Mouse (Mus musculus) neural tube, embryonic 12.5 days (tissue): ENCODE data around the gene Tspan18. TPM values are rescaled to one million over a fixed set of nuclear protein-coding genes. Genes with fewer than 3 reads are reported as not detected.
A peak's percentile ranks its signal among the peaks of the same experiment; 100 is the strongest.

Experiments used
- ATAC-seq: fragments of 200-750 bp; cut with Nextera tagmentation; 2 replicates; pipeline ENCODE4 v1.8.0; 2017; ENCODE audit warnings: low read depth, mild to moderate bottlenecking, moderate TSS enrichment, moderate library complexity; ENCODE audit not compliant: low FRiP score
- H3K27ac ChIP-seq: fragments of 300-500 bp; sonication (generic); 2 replicates; pipeline ENCODE4 v1.5.1; 2016
- H3K27me3 ChIP-seq: fragments of 300-500 bp; sonication (generic); replicated peaks from 2 replicates; pipeline ENCODE4 v1.6.1; 2016; ENCODE audit warnings: mild to moderate bottlenecking
- H3K36me3 ChIP-seq: fragments of 300-500 bp; sonication (generic); 2 replicates; pipeline ENCODE4 v1.6.1; 2016; ENCODE audit warnings: mild to moderate bottlenecking
- H3K4me1 ChIP-seq: fragments of 300-500 bp; sonication (generic); 2 replicates; pipeline ENCODE4 v1.6.1; 2016
- H3K4me2 ChIP-seq: fragments of 300-500 bp; sonication (generic); replicated peaks from 2 replicates; pipeline ENCODE4 v1.6.1; 2016; ENCODE audit warnings: mild to moderate bottlenecking
- H3K4me3 ChIP-seq: fragments of 300-500 bp; sonication (generic); 2 replicates; pipeline ENCODE4 v1.5.1; 2016
- H3K9ac ChIP-seq: fragments of 300-500 bp; sonication (generic); 2 replicates; pipeline ENCODE4 v1.6.1; 2016; ENCODE audit warnings: mild to moderate bottlenecking
- H3K9me3 ChIP-seq: fragments of 300-500 bp; sonication (generic); 2 replicates; pipeline ENCODE4 v1.6.1; 2016; ENCODE audit warnings: mild to moderate bottlenecking
- WGBS: fragments of 180-500 bp; shearing (Covaris S2); methylation state at CpG from one replicate; pipeline ENCODE4 v1.1.7; 2016; 5-methylcytosine and 5-hydroxymethylcytosine counted together
- polyA plus RNA-seq: library from polyadenylated mRNA; unstranded; fragments of >200 nt; fragmentation: Nextera tagmentation; extraction: Ambion mirVana; gene quantifications from 2 replicates; pipeline ENCODE4 v1.2.1, GENCODE M21; 2016

The Tspan18 gene
- polyA plus RNA-seq, 1 experiment from 2014 or later, result 53.9 TPM

- no peaks in the 10 kb centered on the region for H3K27me3 ChIP-seq
- no peak overlapping the region for H3K9ac ChIP-seq
- no peak overlapping the region for H3K27ac ChIP-seq
- ATAC-seq, result no peak
- H3K4me2 ChIP-seq, result no peak overlapping the region
- WGBS, result 77% methylated on average over 10 of the region's 10 CpGs
- H3K4me3 ChIP-seq, result no peak overlapping the region
- H3K4me1 ChIP-seq, result peaks cover 29% of the 10 kb centered on the region
- no peaks in the 10 kb centered on the region for H3K9me3 ChIP-seq
- H3K36me3 ChIP-seq, result peaks cover 74% of the 10 kb centered on the region
Measured at GRCm38 (mm10) chr2:93200681-93201340, 133.5 kb downstream of the Tspan18 start.

GRCm38 (mm10) chr2:93199531-93199974 lies 134.8 kb downstream of the Tspan18 start:
- Histone ChIP-seq H3K4me2 (no peak overlapping the region), H3K36me3 (peaks cover 63% of the 10 kb centered on the region), H3K27me3 (no peaks in the 10 kb centered on the region), H3K4me1 (peaks cover 41% of the 10 kb centered on the region), H3K9me3 (no peaks in the 10 kb centered on the region), H3K4me3 (no peak overlapping the region), H3K9ac (no peak overlapping the region), H3K27ac (no peak overlapping the region)
- WGBS, result 40% methylated on average over 13 of the region's 13 CpGs
- peak; percentile 27 for ATAC-seq

- Histone ChIP-seq H3K4me3 (no peak overlapping the region), H3K27ac (0 out of 2 replicates have a peak overlapping the region, but pooled peaks have one; percentile 38)
Measured at GRCm38 (mm10) chr2:93198846-93199245, 135.5 kb downstream of the Tspan18 start.

GRCm38 (mm10) chr2:93193806-93194205 lies 140.5 kb downstream of the Tspan18 start:
- Histone ChIP-seq H3K27me3 (no peaks in the 10 kb centered on the region), H3K9ac (no peak overlapping the region), H3K4me1 (peaks cover 84% of the 10 kb centered on the region), H3K4me3 (no peak overlapping the region), H3K36me3 (peaks cover 18% of the 10 kb centered on the region), H3K4me2 (peak overlapping the region; percentile 25), H3K27ac (no peak overlapping the region), H3K9me3 (no peaks in the 10 kb centered on the region)
- 58% methylated on average over 4 of the region's 4 CpGs for WGBS
- ATAC-seq, result no peak

More at GRCm38 (mm10) chr2:93198846-93199245, 135.5 kb downstream of the Tspan18 start:
- no peak overlapping the region for H3K9ac ChIP-seq
- ATAC-seq, result peak; percentile 70
- no peak overlapping the region for H3K4me2 ChIP-seq
- peaks cover 46% of the 10 kb centered on the region for H3K4me1 ChIP-seq
- WGBS, result 17% methylated on average over 3 of the region's 3 CpGs
- H3K36me3 ChIP-seq, result peaks cover 61% of the 10 kb centered on the region
- no peaks in the 10 kb centered on the region for H3K9me3 ChIP-seq
- no peaks in the 10 kb centered on the region for H3K27me3 ChIP-seq

GRCm38 (mm10) chr2:93192671-93193080 lies 141.6 kb downstream of the Tspan18 start:
- H3K9me3 ChIP-seq, result no peaks in the 10 kb centered on the region
- H3K4me1 ChIP-seq, result peaks cover 84% of the 10 kb centered on the region
- peak overlapping the region; percentile 83 for H3K4me2 ChIP-seq
- H3K9ac ChIP-seq, result peak overlapping the region; percentile 22; the same call in 1 of the 2 replicates
- no peaks in the 10 kb centered on the region for H3K27me3 ChIP-seq
- ATAC-seq, result peak; percentile 48
- H3K4me3 ChIP-seq, result no peak overlapping the region; the same call in 1 of the 2 replicates
- peaks cover 7% of the 10 kb centered on the region for H3K36me3 ChIP-seq
- H3K27ac ChIP-seq, result no peak overlapping the region; the same call in 1 of the 2 replicates
- WGBS, result 7% methylated on average over 6 of the region's 6 CpGs

GRCm38 (mm10) chr2:93192182-93192560 lies 142.1 kb downstream of the Tspan18 start:
- peaks cover 86% of the 10 kb centered on the region for H3K4me1 ChIP-seq
- peak overlapping the region; percentile 42 for H3K9ac ChIP-seq
- no peak for ATAC-seq

GRCm38 (mm10) chr2:93191488-93192181 lies 142.7 kb downstream of the Tspan18 start:
- Histone ChIP-seq H3K27ac (peak overlapping the region; percentile 4; the same call in 1 of the 2 replicates), H3K27me3 (no peaks in the 10 kb centered on the region), H3K4me2 (peak overlapping the region; percentile 83), H3K9me3 (no peaks in the 10 kb centered on the region), H3K4me3 (peak overlapping the region; percentile 93; the same call in 1 of the 2 replicates), H3K9ac (peak overlapping the region; percentile 42), H3K36me3 (no peaks in the 10 kb centered on the region; the same call in none of the 2 replicates), H3K4me1 (peaks cover 87% of the 10 kb centered on the region)
- 49% methylated on average over 14 of the region's 14 CpGs for WGBS
- ATAC-seq, result no peak

More at GRCm38 (mm10) chr2:93192182-93192560, 142.1 kb downstream of the Tspan18 start:
- H3K4me2 ChIP-seq, result peak overlapping the region; percentile 83
- WGBS, result 49% methylated on average over 9 of the region's 9 CpGs
- no peaks in the 10 kb centered on the region for H3K27me3 ChIP-seq
- H3K4me3 ChIP-seq, result no peak overlapping the region
- H3K9me3 ChIP-seq, result no peaks in the 10 kb centered on the region
- peaks cover 2% of the 10 kb centered on the region for H3K36me3 ChIP-seq
- H3K27ac ChIP-seq, result peak overlapping the region; percentile 4

- Histone ChIP-seq H3K27ac (peak overlapping the region; percentile 54), H3K4me2 (peak overlapping the region; percentile 83), H3K4me1 (peaks cover 80% of the 10 kb centered on the region), H3K27me3 (no peaks in the 10 kb centered on the region), H3K4me3 (peak overlapping the region; percentile 93; the same call in 1 of the 2 replicates), H3K9me3 (no peaks in the 10 kb centered on the region), H3K9ac (peak overlapping the region; percentile 58), H3K36me3 (no peaks in the 10 kb centered on the region; the same call in none of the 2 replicates)
- 3% methylated on average over 9 of the region's 9 CpGs for WGBS
- ATAC-seq, result no peak
Measured at GRCm38 (mm10) chr2:93190771-93191487, 143.4 kb downstream of the Tspan18 start.

GRCm38 (mm10) chr2:93188761-93189458 lies 145.4 kb downstream of the Tspan18 start:
- no peaks in the 10 kb centered on the region for H3K27me3 ChIP-seq
- ATAC-seq, result no peak
- WGBS, result 6% methylated on average over 19 of the region's 19 CpGs
- peak overlapping the region; percentile 83 for H3K4me2 ChIP-seq
- peak overlapping the region; percentile 93 for H3K4me3 ChIP-seq
- peak overlapping the region; percentile 81 for H3K27ac ChIP-seq
- no peaks in the 10 kb centered on the region; the same call in 1 of the 2 replicates for H3K36me3 ChIP-seq
- peak overlapping the region; percentile 99 for H3K9ac ChIP-seq
- no peaks in the 10 kb centered on the region for H3K9me3 ChIP-seq
- H3K4me1 ChIP-seq, result peaks cover 64% of the 10 kb centered on the region

- H3K4me2 ChIP-seq, result peak overlapping the region; percentile 83
- peaks cover 57% of the 10 kb centered on the region for H3K4me1 ChIP-seq
- no peaks in the 10 kb centered on the region for H3K27me3 ChIP-seq
- ATAC-seq, result peak; percentile 13; the same call in 1 of the 2 replicates
- peak overlapping the region; percentile 81 for H3K27ac ChIP-seq
- under 1% methylated on average over 53 of the region's 53 CpGs for WGBS
- H3K4me3 ChIP-seq, result peak overlapping the region; percentile 93
- no peaks in the 10 kb centered on the region for H3K9me3 ChIP-seq
- H3K9ac ChIP-seq, result peak overlapping the region; percentile 99
- H3K36me3 ChIP-seq, result no peaks in the 10 kb centered on the region
Measured at GRCm38 (mm10) chr2:93188020-93188760, 146.1 kb downstream of the Tspan18 start.
